Mouse (Mus musculus) yolk sac, embryonic 10.5 days (tissue): ENCODE measurements around the gene Cacna1b.
A peak's percentile ranks its signal among the peaks of the same experiment; 100 is the strongest.

Source experiments
- DNase-seq: peaks from one replicate; pipeline ENCODE4 v3.0.0-alpha.2; 2017; ENCODE audit warnings: low spot score

The Cacna1b gene

GRCm38 (mm10) chr2:24718906-24719305, 44.0 kb downstream of the Cacna1b start:
- DNase-seq = no peak

- DNase-seq = no peak
Observed at GRCm38 (mm10) chr2:24717963-24718362, 45.0 kb downstream of the Cacna1b start.

- no peak for DNase-seq
Observed at GRCm38 (mm10) chr2:24717461-24717860, 45.5 kb downstream of the Cacna1b start.

GRCm38 (mm10) chr2:24705929-24706328, 57.0 kb downstream of the Cacna1b start:
- DNase-seq = no peak

- no peak for DNase-seq
Observed at GRCm38 (mm10) chr2:24702208-24702957, 60.6 kb downstream of the Cacna1b start.

GRCm38 (mm10) chr2:24697281-24697980, 65.5 kb downstream of the Cacna1b start:
- no peak for DNase-seq

- no peak for DNase-seq
Observed at GRCm38 (mm10) chr2:24692371-24692770, 70.6 kb downstream of the Cacna1b start.

- DNase-seq = no peak
Observed at GRCm38 (mm10) chr2:24690356-24690755, 72.6 kb downstream of the Cacna1b start.

- no peak for DNase-seq
Observed at GRCm38 (mm10) chr2:24685347-24685746, 77.6 kb downstream of the Cacna1b start.

GRCm38 (mm10) chr2:24684796-24685195, 78.2 kb downstream of the Cacna1b start:
- DNase-seq = no peak

- no peak for DNase-seq
Observed at GRCm38 (mm10) chr2:24683266-24683665, 79.7 kb downstream of the Cacna1b start.

- DNase-seq = no peak
Observed at GRCm38 (mm10) chr2:24680731-24681130, 82.2 kb downstream of the Cacna1b start.

- DNase-seq = no peak
Observed at GRCm38 (mm10) chr2:24680176-24680575, 82.8 kb downstream of the Cacna1b start.

GRCm38 (mm10) chr2:24679012-24679651, 83.8 kb downstream of the Cacna1b start:
- peak; percentile 30 for DNase-seq

GRCm38 (mm10) chr2:24678538-24678937, 84.4 kb downstream of the Cacna1b start:
- DNase-seq = no peak

- DNase-seq = no peak
Observed at GRCm38 (mm10) chr2:24678110-24678509, 84.8 kb downstream of the Cacna1b start.

GRCm38 (mm10) chr2:24677629-24678028, 85.3 kb downstream of the Cacna1b start:
- no peak for DNase-seq

GRCm38 (mm10) chr2:24674432-24675006, 88.4 kb downstream of the Cacna1b start:
- no peak for DNase-seq

- DNase-seq = no peak
Observed at GRCm38 (mm10) chr2:24668598-24668997, 94.4 kb downstream of the Cacna1b start.

- DNase-seq = no peak
Observed at GRCm38 (mm10) chr2:24664678-24665257, 98.2 kb downstream of the Cacna1b start.

GRCm38 (mm10) chr2:24659150-24659775, 103.7 kb downstream of the Cacna1b start:
- no peak for DNase-seq

GRCm38 (mm10) chr2:24648503-24648902, 114.4 kb downstream of the Cacna1b start:
- no peak for DNase-seq
